Mouse (Mus musculus): ENCODE data around the gene Mcl1. TPM values are rescaled to one million over a fixed set of nuclear protein-coding genes. Genes with fewer than 3 reads are reported as not detected.
"Not testable (repeated sequence)": the region's sequence is repeated elsewhere in the genome, so short reads cannot be mapped to it uniquely, and the experiment has no call there.

The Mcl1 gene
- polyA plus RNA-seq, 1 experiment from 2014 or later = 75.7 TPM

- H3K9ac ChIP-seq (ENCODE audit: low read length) = no peak overlapping the region
- no peaks in the 10 kb centered on the region for H3K9me3 ChIP-seq (ENCODE audit: control insufficient read depth, low read length)
- H3K36me3 ChIP-seq (ENCODE audit: control insufficient read depth, insufficient read depth, low read length) = peaks cover 6% of the 10 kb centered on the region
- WGBS = 48% methylated on average over 7 of the region's 7 CpGs
- H3K4me1 ChIP-seq (ENCODE audit: control insufficient read depth, insufficient read depth, low read length) = peaks cover 7% of the 10 kb centered on the region
- no peak overlapping the region for H3K4me3 ChIP-seq (ENCODE audit: low read depth, low read length)
- 0 out of 2 replicates have a peak, but pooled peaks have one; percentile 30 for ATAC-seq (ENCODE audit: insufficient read depth, low FRiP score, low TSS enrichment)
- peak overlapping the region; percentile 20; the same call in 1 of the 2 replicates for H3K27ac ChIP-seq (ENCODE audit: low read depth, low read length)
- DNase-seq (ENCODE audit: low spot score) = peak; percentile 41
- H3K27me3 ChIP-seq (ENCODE audit: control insufficient read depth, insufficient read depth, low read length) = no peaks in the 10 kb centered on the region
- H3K4me2 ChIP-seq (ENCODE audit: low read depth) = no peak overlapping the region
Measured at GRCm38 (mm10) chr3:95668026-95668425, 9.4 kb downstream of the Mcl1 start.

GRCm38 (mm10) chr3:95668589-95669308 lies 10.2 kb downstream of the Mcl1 start:
- H3K27me3 ChIP-seq (ENCODE audit: control insufficient read depth, insufficient read depth, low read length) = no peaks in the 10 kb centered on the region
- peaks cover 9% of the 10 kb centered on the region for H3K4me1 ChIP-seq (ENCODE audit: control insufficient read depth, insufficient read depth, low read length)
- ATAC-seq (ENCODE audit: insufficient read depth, low FRiP score, low TSS enrichment) (no peak), DNase-seq (ENCODE audit: low spot score) (no peak)
- WGBS = 91% methylated on average over 7 of the region's 7 CpGs
- H3K27ac ChIP-seq (ENCODE audit: low read depth, low read length) = no peak overlapping the region
- no peak overlapping the region for H3K4me3 ChIP-seq (ENCODE audit: low read depth, low read length)
- peaks cover 6% of the 10 kb centered on the region for H3K36me3 ChIP-seq (ENCODE audit: control insufficient read depth, insufficient read depth, low read length)
- H3K9me3 ChIP-seq (ENCODE audit: control insufficient read depth, low read length) = no peaks in the 10 kb centered on the region
- no peak overlapping the region for H3K9ac ChIP-seq (ENCODE audit: low read length)
- H3K4me2 ChIP-seq (ENCODE audit: low read depth) = no peak overlapping the region

DNA sequence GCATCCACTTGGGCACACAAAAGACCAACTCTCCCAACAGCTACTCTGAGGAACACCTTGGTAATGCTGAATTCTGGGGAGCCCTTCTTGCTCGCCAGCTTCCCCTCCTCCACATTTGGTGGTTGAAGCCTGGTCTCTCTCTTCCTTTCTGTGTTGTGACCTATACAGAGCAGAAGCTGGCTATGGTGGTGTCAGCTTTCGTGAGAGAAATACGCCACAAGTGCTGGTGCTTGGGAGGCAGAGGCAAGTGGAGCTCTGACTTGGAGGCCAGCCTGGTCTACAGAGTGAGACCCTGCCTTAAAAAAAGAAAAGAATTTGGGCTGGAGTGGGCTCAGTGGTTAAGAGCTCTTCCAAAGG lies 10.7 kb downstream of the Mcl1 start:
- Histone ChIP-seq H3K27me3 (ENCODE audit: control insufficient read depth, insufficient read depth, low read length) (no peaks in the 10 kb centered on the region), H3K9ac (ENCODE audit: low read length) (no peak overlapping the region), H3K9me3 (ENCODE audit: control insufficient read depth, low read length) (no peaks in the 10 kb centered on the region), H3K4me3 (ENCODE audit: low read depth, low read length) (no peak overlapping the region), H3K4me2 (ENCODE audit: low read depth) (no peak overlapping the region), H3K27ac (ENCODE audit: low read depth, low read length) (no peak overlapping the region), H3K4me1 (ENCODE audit: control insufficient read depth, insufficient read depth, low read length) (peaks cover 11% of the 10 kb centered on the region), H3K36me3 (ENCODE audit: control insufficient read depth, insufficient read depth, low read length) (peaks cover 6% of the 10 kb centered on the region)
- 86% methylated on average over 3 of the region's 3 CpGs for WGBS
- DNase-seq (ENCODE audit: low spot score) (no peak), ATAC-seq (ENCODE audit: insufficient read depth, low FRiP score, low TSS enrichment) (no peak)

GRCm38 (mm10) chr3:95670419-95670818 lies 11.8 kb downstream of the Mcl1 start:
- 96% methylated on average over 3 of the region's 3 CpGs for WGBS
- DNase-seq (ENCODE audit: low spot score); H3K9ac ChIP-seq (ENCODE audit: low read length); H3K4me3 ChIP-seq (ENCODE audit: low read depth, low read length); H3K9me3 ChIP-seq (ENCODE audit: control insufficient read depth, low read length); H3K4me2 ChIP-seq (ENCODE audit: low read depth); H3K27me3 ChIP-seq (ENCODE audit: control insufficient read depth, insufficient read depth, low read length); ATAC-seq (ENCODE audit: insufficient read depth, low FRiP score, low TSS enrichment); H3K27ac ChIP-seq (ENCODE audit: low read depth, low read length); H3K36me3 ChIP-seq (ENCODE audit: control insufficient read depth, insufficient read depth, low read length): not testable (repeated sequence)
- peaks cover 16% of the 10 kb centered on the region for H3K4me1 ChIP-seq (ENCODE audit: control insufficient read depth, insufficient read depth, low read length)

DNA sequence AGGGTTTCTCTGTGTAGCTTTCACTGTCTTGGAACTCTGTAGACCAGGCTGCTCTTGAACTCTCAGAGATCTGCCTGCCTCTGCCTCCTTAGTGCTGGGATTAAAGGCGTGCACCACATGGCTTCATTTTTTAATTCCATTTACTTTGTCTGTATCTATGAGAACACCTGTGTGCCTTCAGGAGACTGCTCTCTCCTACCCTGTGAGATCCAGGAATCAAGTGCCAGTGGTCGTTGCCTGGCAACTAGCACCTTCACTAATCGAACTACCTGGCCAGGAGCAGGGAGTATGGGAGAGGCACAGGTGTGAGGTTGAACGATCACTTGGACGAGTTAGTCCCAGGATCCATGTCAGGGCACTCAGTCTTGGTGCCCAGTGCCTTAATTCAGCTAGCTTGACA lies 12.6 kb downstream of the Mcl1 start:
- DNase-seq (ENCODE audit: low spot score) (no peak), ATAC-seq (ENCODE audit: insufficient read depth, low FRiP score, low TSS enrichment) (no peak)
- H3K9me3 ChIP-seq (ENCODE audit: control insufficient read depth, low read length) = no peaks in the 10 kb centered on the region
- H3K36me3 ChIP-seq (ENCODE audit: control insufficient read depth, insufficient read depth, low read length) = peaks cover 3% of the 10 kb centered on the region
- no peak overlapping the region for H3K4me3 ChIP-seq (ENCODE audit: low read depth, low read length)
- no peak overlapping the region for H3K9ac ChIP-seq (ENCODE audit: low read length)
- 93% methylated on average over 5 of the region's 5 CpGs for WGBS
- H3K4me2 ChIP-seq (ENCODE audit: low read depth) = no peak overlapping the region
- H3K27ac ChIP-seq (ENCODE audit: low read depth, low read length) = no peak overlapping the region
- H3K27me3 ChIP-seq (ENCODE audit: control insufficient read depth, insufficient read depth, low read length) = no peaks in the 10 kb centered on the region
- peaks cover 18% of the 10 kb centered on the region for H3K4me1 ChIP-seq (ENCODE audit: control insufficient read depth, insufficient read depth, low read length)

DNA sequence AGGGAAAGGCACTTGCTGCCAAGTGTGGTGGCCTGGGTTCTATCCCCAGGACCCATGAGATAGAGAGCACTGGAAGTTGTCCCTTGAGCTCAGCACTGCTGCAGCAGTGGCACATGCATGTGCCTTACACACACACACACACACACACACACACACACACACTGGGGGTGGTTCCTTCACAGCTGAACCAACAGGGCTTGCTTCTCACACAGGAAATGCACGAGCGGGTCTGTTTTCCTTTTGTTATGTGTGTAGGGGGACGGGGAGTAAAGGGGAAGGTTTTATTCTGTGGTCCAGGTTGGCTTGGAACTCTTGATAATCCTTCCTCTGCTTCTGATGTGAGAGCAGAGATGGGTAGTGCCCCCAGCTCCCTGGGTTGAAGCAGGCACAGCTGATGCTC lies 13.9 kb downstream of the Mcl1 start:
- H3K4me3 ChIP-seq (ENCODE audit: low read depth, low read length) = no peak overlapping the region
- no peak overlapping the region for H3K9ac ChIP-seq (ENCODE audit: low read length)
- no peak overlapping the region for H3K4me2 ChIP-seq (ENCODE audit: low read depth)
- H3K36me3 ChIP-seq (ENCODE audit: control insufficient read depth, insufficient read depth, low read length) = peaks cover 3% of the 10 kb centered on the region
- H3K27ac ChIP-seq (ENCODE audit: low read depth, low read length) = no peak overlapping the region
- H3K27me3 ChIP-seq (ENCODE audit: control insufficient read depth, insufficient read depth, low read length) = no peaks in the 10 kb centered on the region
- no peaks in the 10 kb centered on the region for H3K9me3 ChIP-seq (ENCODE audit: control insufficient read depth, low read length)
- 46% methylated on average over 3 of the region's 3 CpGs for WGBS
- ATAC-seq (ENCODE audit: insufficient read depth, low FRiP score, low TSS enrichment) = no peak
- peaks cover 18% of the 10 kb centered on the region for H3K4me1 ChIP-seq (ENCODE audit: control insufficient read depth, insufficient read depth, low read length)
- DNase-seq (ENCODE audit: low spot score) = no peak

GRCm38 (mm10) chr3:95672861-95673706 lies 14.5 kb downstream of the Mcl1 start:
- no peak for ATAC-seq (ENCODE audit: insufficient read depth, low FRiP score, low TSS enrichment)
- no peak overlapping the region for H3K4me2 ChIP-seq (ENCODE audit: low read depth)
- no peak overlapping the region for H3K4me3 ChIP-seq (ENCODE audit: low read depth, low read length)
- peaks cover 3% of the 10 kb centered on the region for H3K36me3 ChIP-seq (ENCODE audit: control insufficient read depth, insufficient read depth, low read length)
- peaks cover 13% of the 10 kb centered on the region for H3K4me1 ChIP-seq (ENCODE audit: control insufficient read depth, insufficient read depth, low read length)
- no peak overlapping the region for H3K9ac ChIP-seq (ENCODE audit: low read length)
- DNase-seq (ENCODE audit: low spot score) = no peak
- H3K27me3 ChIP-seq (ENCODE audit: control insufficient read depth, insufficient read depth, low read length) = no peaks in the 10 kb centered on the region
- 58% methylated on average over 10 of the region's 10 CpGs for WGBS
- 0 out of 2 replicates have a peak overlapping the region, but pooled peaks have one; percentile 47 for H3K27ac ChIP-seq (ENCODE audit: low read depth, low read length)
- no peaks in the 10 kb centered on the region for H3K9me3 ChIP-seq (ENCODE audit: control insufficient read depth, low read length)

- no peak overlapping the region for H3K4me3 ChIP-seq (ENCODE audit: low read depth, low read length)
- H3K27me3 ChIP-seq (ENCODE audit: control insufficient read depth, insufficient read depth, low read length) = no peaks in the 10 kb centered on the region
- peaks cover 13% of the 10 kb centered on the region for H3K4me1 ChIP-seq (ENCODE audit: control insufficient read depth, insufficient read depth, low read length)
- WGBS = 24% methylated on average over 11 of the region's 11 CpGs
- no peak overlapping the region for H3K4me2 ChIP-seq (ENCODE audit: low read depth)
- DNase-seq (ENCODE audit: low spot score) = no peak
- no peak overlapping the region for H3K9ac ChIP-seq (ENCODE audit: low read length)
- ATAC-seq (ENCODE audit: insufficient read depth, low FRiP score, low TSS enrichment) = no peak
- H3K9me3 ChIP-seq (ENCODE audit: control insufficient read depth, low read length) = no peaks in the 10 kb centered on the region
- peak overlapping the region; percentile 47 for H3K27ac ChIP-seq (ENCODE audit: low read depth, low read length)
- H3K36me3 ChIP-seq (ENCODE audit: control insufficient read depth, insufficient read depth, low read length) = peaks cover 3% of the 10 kb centered on the region
Measured at GRCm38 (mm10) chr3:95673707-95674211, 15.2 kb downstream of the Mcl1 start.

Data from neural tube, embryonic 11.5 days (tissue).